Mouse (Mus musculus): ENCODE measurements around the gene Sdk2.

DNA sequence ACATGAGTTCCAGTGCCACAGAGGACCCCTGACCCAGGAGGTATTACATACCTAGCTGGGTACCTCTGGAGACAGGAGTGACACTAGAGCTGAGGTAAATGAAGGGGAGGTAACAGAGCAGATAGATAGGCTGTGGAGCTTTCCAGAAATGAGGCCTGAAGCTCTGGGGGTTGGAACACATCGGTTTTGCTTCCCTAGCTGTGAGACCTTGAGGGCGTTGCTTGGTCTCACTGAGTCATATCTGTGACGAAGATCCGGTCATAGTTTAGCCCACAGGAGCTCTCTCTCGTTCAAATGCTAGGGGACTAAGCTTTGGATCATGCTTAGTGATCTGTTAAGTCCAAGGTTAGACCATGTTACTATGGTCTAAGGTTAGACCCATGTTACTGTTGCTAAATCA is 308.0 kb downstream of the Sdk2 start:
- TF ChIP-seq POLR2A (IDR thresholded peaks at IDR 0.05; ENCODE audit: borderline replicate concordance, extremely low read depth, insufficient read depth, insufficient read length, poor library complexity, severe bottlenecking) (no peak), CTCF (IDR thresholded peaks at IDR 0.05; ENCODE audit: borderline replicate concordance, extremely low read depth, insufficient read depth, insufficient read length) (no peak)
